Mouse (Mus musculus) kidney, adult 2 months (tissue): ENCODE results near the gene Aldh6a1.
A peak's percentile ranks its signal among the peaks of the same experiment; 100 is the strongest.

Experiments
- CTCF ChIP-seq: fragments of 200-500 bp; conservative IDR thresholded peaks from 2 replicates; pipeline ENCODE4 v1.5.1; 2011; ENCODE audit warnings: low read depth, mild to moderate bottlenecking, control low read depth, low read length, moderate library complexity, mixed read lengths; ENCODE audit not compliant: insufficient read depth, insufficient read length
- POLR2A ChIP-seq: fragments of 200-500 bp; IDR thresholded peaks from one replicate; pipeline ENCODE4 v1.6.1; 2011; ENCODE audit warnings: low read depth, low read length, control low read depth

- TF ChIP-seq POLR2A (peak; percentile 16), CTCF (no peak)
Measured at GRCm38 (mm10) chr12:84408819-84409507, 41.8 kb downstream of the Aldh6a1 start, which contains the start of the genes Entpd5 and Bbof1.
